ENCODE assay signal across 23 mouse cellular contexts in the genomic region with DNA sequence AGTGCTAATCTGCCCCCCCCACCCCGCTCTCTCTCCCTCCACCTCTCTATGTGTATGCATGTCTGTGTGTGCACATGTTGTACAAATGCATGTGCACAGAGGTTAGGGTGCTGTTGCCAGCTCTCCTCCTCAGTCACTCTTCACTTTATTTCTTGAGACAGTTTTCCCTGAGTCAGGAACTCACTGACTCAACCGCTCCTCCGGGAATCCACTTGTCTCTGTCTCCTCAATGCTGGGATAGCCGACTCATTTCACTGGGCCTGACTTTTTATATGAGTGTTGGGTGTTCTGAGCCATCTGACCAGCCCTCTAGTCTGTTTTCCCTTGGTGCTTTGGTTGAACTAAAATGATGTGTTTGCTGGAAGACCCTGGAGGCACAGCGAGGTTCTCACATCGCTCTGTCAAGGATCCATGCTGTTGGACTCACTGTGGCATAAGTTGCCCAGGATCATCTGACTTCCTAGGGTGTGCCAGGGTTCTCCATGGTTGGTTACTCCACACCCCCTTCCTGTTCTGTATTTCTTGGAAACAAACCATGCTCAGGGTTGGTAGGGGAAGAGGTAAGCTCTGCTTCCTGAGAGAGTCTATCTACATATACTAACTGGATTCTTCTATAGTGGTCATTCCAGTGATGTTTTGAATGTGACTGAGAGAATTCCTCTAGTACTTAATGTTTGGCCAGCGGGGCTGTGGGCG.
DNase-seq lines count a peak whose midpoint lies in the region; ATAC-seq and TF ChIP-seq lines count a peak whose summit lies in the region.
"Had no signal": no experiment of that assay in that cellular context is flagged by ENCODE, and none has a peak within 500 bp of the region (broad histone marks: within the 10 kb centered on the region; RNA-seq: fewer than 3 reads in every experiment).

No protein-coding gene starts in this region.

- no peak overlapping the region for H3K4me2 ChIP-seq in kidney, embryonic 14.5 days (replicated peaks; ENCODE audit: low read depth, low read length)
- H3K4me2 ChIP-seq: heart, embryonic 12.5 days; hindbrain, embryonic 14.5 days; limb, embryonic 12.5 days; liver, embryonic 11.5 days; midbrain, embryonic 12.5 days had no signal

- peaks cover 10% of the 10 kb centered on the region for H3K4me1 ChIP-seq in kidney, embryonic 14.5 days (ENCODE audit: control insufficient read depth, insufficient read depth, low read length)
- H3K4me1 ChIP-seq in bone marrow macrophage, adult 2 months (ENCODE audit: control insufficient read depth, insufficient read depth, low read length): peaks cover 51% of the 10 kb centered on the region

- no peaks in the 10 kb centered on the region for H3K27me3 ChIP-seq in kidney, embryonic 14.5 days (ENCODE audit: control insufficient read depth, insufficient read depth, low read length)
- H3K27me3 ChIP-seq: midbrain, embryonic 12.5 days had no signal

- H3K36me3 ChIP-seq in kidney, embryonic 14.5 days (ENCODE audit: control insufficient read depth, insufficient read depth, low read length): no peaks in the 10 kb centered on the region
- H3K36me3 ChIP-seq: heart, embryonic 12.5 days; limb, embryonic 12.5 days; midbrain, embryonic 12.5 days had no signal

- TF ChIP-seq CTCF in bone marrow macrophage, adult 2 months (IDR thresholded peaks at IDR 0.05; ENCODE audit: low read depth, low read length): no peak

- WGBS in kidney, embryonic 14.5 days: 86% methylated on average over 8 of the region's 8 CpGs

- H3K9me3 ChIP-seq in kidney, embryonic 14.5 days (ENCODE audit: control insufficient read depth, low read length): no peaks in the 10 kb centered on the region
- H3K9me3 ChIP-seq: heart, embryonic 12.5 days; limb, embryonic 12.5 days; midbrain, embryonic 12.5 days had no signal

- H3K4me3 ChIP-seq in kidney, embryonic 14.5 days (ENCODE audit: low read length): no peak overlapping the region
- H3K4me3 ChIP-seq in bone marrow macrophage, adult 2 months (ENCODE audit: insufficient read depth, low read length): no peak overlapping the region
- H3K4me3 ChIP-seq: heart, embryonic 12.5 days; limb, embryonic 12.5 days; midbrain, embryonic 12.5 days had no signal

- peak; percentile 28 for DNase-seq in kidney, adult 9 months
- DNase-seq in NIH3T3 (ENCODE audit: low read depth): peak; percentile 88
- DNase-seq in cerebellum, postnatal 10 days: no peak
- DNase-seq: adrenal gland, postnatal 36 days; cerebellum, adult 11-12 months; cerebellum, postnatal 25 days; embryo, embryonic 11 days; gastrocnemius, postnatal 14 days; heart, adult 18-20 months; liver, postnatal 0 days; thymus, adult 18-20 months; thymus, postnatal 36 days had no signal

- no peak overlapping the region for H3K9ac ChIP-seq in kidney, embryonic 14.5 days (ENCODE audit: low read depth, low read length)
- H3K9ac ChIP-seq: heart, embryonic 12.5 days; hindbrain, embryonic 14.5 days; limb, embryonic 12.5 days; liver, postnatal 0 days; midbrain, embryonic 12.5 days had no signal

- no peak for ATAC-seq in kidney, embryonic 14.5 days (ENCODE audit: low FRiP score, low TSS enrichment)
- peak; percentile 50 for ATAC-seq in megakaryocyte, adult 5-6 weeks (ENCODE audit: poor library complexity, severe bottlenecking)
- ATAC-seq in erythroid progenitor cell, adult 5-6 weeks (replicated peaks; ENCODE audit: low FRiP score, poor library complexity, severe bottlenecking): no peak
- ATAC-seq: forebrain, embryonic 16.5 days; inflammation-experienced regulatory T-cells, adult 6 months; liver, postnatal 0 days had no signal

- no peak overlapping the region for H3K27ac ChIP-seq in kidney, embryonic 14.5 days (ENCODE audit: low read depth, low read length)
- peak overlapping the region; percentile 94 for H3K27ac ChIP-seq in bone marrow macrophage, adult 2 months (ENCODE audit: insufficient read depth, low read depth, low read length)
- H3K27ac ChIP-seq: hindbrain, embryonic 14.5 days; limb, embryonic 12.5 days; midbrain, embryonic 12.5 days had no signal

- TF ChIP-seq POLR2A in bone marrow macrophage, adult 2 months (IDR thresholded peaks at IDR 0.05; ENCODE audit: borderline replicate concordance, low read depth, low read length): no peak

Comparison
In these comparisons a context has a peak if more than half of its experiments do, and no peak if none do; other contexts are left out.
1. DNase-seq: peak in kidney, adult 9 months (single experiment) and NIH3T3 (single experiment); none in cerebellum, postnatal 10 days (0 of 2).